Mouse (Mus musculus) erythroblast, embryonic 14.5 days (primary cell): ENCODE measurements at regions not wholly inside any gene's neighbourhood (a gene's known extent, or its start where the extent isn't known, plus 50 kb on each side); places are given as distances from the start of the nearest gene placed in this dataset.

Experiments used
- GATA1 ChIP-seq: IDR thresholded peaks from 2 replicates; pipeline ENCODE4 v1.6.1; 2012; ENCODE audit warnings: low read length, inconsistent platforms, mixed read lengths
- TAL1 ChIP-seq: IDR thresholded peaks from 3 replicates; pipeline ENCODE4 v1.6.1; 2012; ENCODE audit warnings: low read length, inconsistent platforms, mixed read lengths

- TF ChIP-seq TAL1 (no peak), GATA1 (no peak)
Observed at GRCm38 (mm10) chr11:45239044-45239443, 612.8 kb upstream of the Clint1 start.
